Mouse (Mus musculus): Measurements from ENCODE around the gene Fgf13. TPM values are rescaled to one million over a fixed set of nuclear protein-coding genes. Genes with fewer than 3 reads are reported as not detected.
A peak's percentile ranks its signal among the peaks of the same experiment; 100 is the strongest.

Fgf13 gene
- 1.0 and 1.2 TPM in 2 replicates for polyA plus RNA-seq (2012; rRNA removed)

- DNase-seq (ENCODE audit: low read depth in 1 of 2, low spot score in 2 of 2), result peak in 1 of 2 experiments; percentile 10
- 23% methylated on average over 43 of the region's 47 CpGs for WGBS
Measured at GRCm38 (mm10) chrX:59567695-59568431, at the start of gene Fgf13. Gene Fgf13, minus strand, starts transcription at chrX:59568071.

GRCm38 (mm10) chrX:59606535-59606934, 38.7 kb upstream of the Fgf13 start:
- no peak for DNase-seq (ENCODE audit: low read depth in 1 of 2, low spot score in 2 of 2)
- Histone ChIP-seq H3K36me3 (ENCODE audit: control insufficient read depth, insufficient read depth, low read length) (no peaks in the 10 kb centered on the region), H3K27ac (ENCODE audit: insufficient read depth, low read length) (no peak overlapping the region), H3K27me3 (ENCODE audit: control insufficient read depth, insufficient read depth, low read length) (no peaks in the 10 kb centered on the region), H3K4me1 (ENCODE audit: control insufficient read depth, insufficient read depth, insufficient read length) (no peaks in the 10 kb centered on the region), H3K4me3 (ENCODE audit: extremely low read depth, insufficient read depth, insufficient read length) (no peak overlapping the region)
- TF ChIP-seq POLR2A (IDR thresholded peaks at IDR 0.05; ENCODE audit: low read depth, low read length), result no peak
- no peak for TF ChIP-seq CTCF (IDR thresholded peaks at IDR 0.05; ENCODE audit: extremely low read depth, insufficient read depth, insufficient read length, insufficient replicate concordance)
- WGBS, result 63% methylated on average over 1 of the region's 1 CpGs

More at GRCm38 (mm10) chrX:59567695-59568431, at the start of gene Fgf13:
- Histone ChIP-seq H3K4me3 (ENCODE audit: extremely low read depth, insufficient read depth, insufficient read length) (peak within 1 kb of the TSS; percentile 62), H3K27ac (ENCODE audit: insufficient read depth, low read length) (peak within 1 kb of the TSS; percentile 32), H3K27me3 (ENCODE audit: control insufficient read depth, insufficient read depth, low read length) (no peaks in the 10 kb centered on the region), H3K4me1 (ENCODE audit: control insufficient read depth, insufficient read depth, insufficient read length) (peaks cover 3% of the 10 kb centered on the region; the same call in 1 of the 2 replicates), H3K36me3 (ENCODE audit: control insufficient read depth, insufficient read depth, low read length) (no peaks in the 10 kb centered on the region)
- no peak for TF ChIP-seq CTCF (IDR thresholded peaks at IDR 0.05; ENCODE audit: extremely low read depth, insufficient read depth, insufficient read length, insufficient replicate concordance)
- no peak for TF ChIP-seq POLR2A (IDR thresholded peaks at IDR 0.05; ENCODE audit: low read depth, low read length)

- no peaks in the 10 kb centered on the region for H3K36me3 ChIP-seq (ENCODE audit: control insufficient read depth, insufficient read depth, low read length)
- no peak overlapping the region; the same call in 1 of the 2 replicates for H3K4me3 ChIP-seq (ENCODE audit: extremely low read depth, insufficient read depth, insufficient read length)
- DNase-seq (ENCODE audit: low read depth in 1 of 2, low spot score in 2 of 2), result peak in 1 of 2 experiments; percentile 30
- TF ChIP-seq POLR2A (IDR thresholded peaks at IDR 0.05; ENCODE audit: low read depth, low read length) (no peak), CTCF (IDR thresholded peaks at IDR 0.05; ENCODE audit: extremely low read depth, insufficient read depth, insufficient read length, insufficient replicate concordance) (no peak)
- 19% methylated on average over 5 of the region's 5 CpGs for WGBS
- peak overlapping the region; percentile 80 for H3K27ac ChIP-seq (ENCODE audit: insufficient read depth, low read length)
- no peaks in the 10 kb centered on the region for H3K27me3 ChIP-seq (ENCODE audit: control insufficient read depth, insufficient read depth, low read length)
- peaks cover 3% of the 10 kb centered on the region for H3K4me1 ChIP-seq (ENCODE audit: control insufficient read depth, insufficient read depth, insufficient read length)
Measured at GRCm38 (mm10) chrX:59589050-59589449, 21.2 kb upstream of the Fgf13 start.

- Histone ChIP-seq H3K27me3 (ENCODE audit: control insufficient read depth, insufficient read depth, low read length) (no peaks in the 10 kb centered on the region), H3K27ac (ENCODE audit: insufficient read depth, low read length) (peak overlapping the region; percentile 35; the same call in 1 of the 2 replicates), H3K36me3 (ENCODE audit: control insufficient read depth, insufficient read depth, low read length) (no peaks in the 10 kb centered on the region), H3K4me3 (ENCODE audit: extremely low read depth, insufficient read depth, insufficient read length) (peak overlapping the region; percentile 25; the same call in 1 of the 2 replicates), H3K4me1 (ENCODE audit: control insufficient read depth, insufficient read depth, insufficient read length) (peaks cover 3% of the 10 kb centered on the region; the same call in 1 of the 2 replicates)
- 51% methylated on average over 11 of the region's 11 CpGs for whole genome bisulfite sequencing
- DNase-seq (ENCODE audit: low read depth in 1 of 2, low spot score in 2 of 2), result no peak
- TF ChIP-seq POLR2A (IDR thresholded peaks at IDR 0.05; ENCODE audit: low read depth, low read length) (no peak), CTCF (IDR thresholded peaks at IDR 0.05; ENCODE audit: extremely low read depth, insufficient read depth, insufficient read length, insufficient replicate concordance) (no peak)
Measured at GRCm38 (mm10) chrX:59585508-59586186, 17.8 kb upstream of the Fgf13 start.

GRCm38 (mm10) chrX:59584034-59584433, 16.2 kb upstream of the Fgf13 start:
- Histone ChIP-seq H3K4me3 (ENCODE audit: extremely low read depth, insufficient read depth, insufficient read length) (no peak overlapping the region), H3K4me1 (ENCODE audit: control insufficient read depth, insufficient read depth, insufficient read length) (peaks cover 3% of the 10 kb centered on the region; the same call in 1 of the 2 replicates), H3K27me3 (ENCODE audit: control insufficient read depth, insufficient read depth, low read length) (no peaks in the 10 kb centered on the region), H3K36me3 (ENCODE audit: control insufficient read depth, insufficient read depth, low read length) (no peaks in the 10 kb centered on the region), H3K27ac (ENCODE audit: insufficient read depth, low read length) (no peak overlapping the region)
- DNase-seq (ENCODE audit: low read depth in 1 of 2, low spot score in 2 of 2), result no peak
- TF ChIP-seq POLR2A (IDR thresholded peaks at IDR 0.05; ENCODE audit: low read depth, low read length), result no peak
- no peak for TF ChIP-seq CTCF (IDR thresholded peaks at IDR 0.05; ENCODE audit: extremely low read depth, insufficient read depth, insufficient read length, insufficient replicate concordance)

GRCm38 (mm10) chrX:59566826-59567694, 811 bp downstream of the Fgf13 start:
- Histone ChIP-seq H3K4me1 (ENCODE audit: control insufficient read depth, insufficient read depth, insufficient read length) (peaks cover 3% of the 10 kb centered on the region; the same call in 1 of the 2 replicates), H3K36me3 (ENCODE audit: control insufficient read depth, insufficient read depth, low read length) (no peaks in the 10 kb centered on the region), H3K4me3 (ENCODE audit: extremely low read depth, insufficient read depth, insufficient read length) (peak overlapping the region; percentile 62), H3K27ac (ENCODE audit: insufficient read depth, low read length) (peak overlapping the region; percentile 32; the same call in 1 of the 2 replicates), H3K27me3 (ENCODE audit: control insufficient read depth, insufficient read depth, low read length) (no peaks in the 10 kb centered on the region)
- TF ChIP-seq CTCF (IDR thresholded peaks at IDR 0.05; ENCODE audit: extremely low read depth, insufficient read depth, insufficient read length, insufficient replicate concordance), result no peak
- no peak for TF ChIP-seq POLR2A (IDR thresholded peaks at IDR 0.05; ENCODE audit: low read depth, low read length)
- peak in 1 of 2 experiments; percentile 9 for DNase-seq (ENCODE audit: low read depth in 1 of 2, low spot score in 2 of 2)
- 22% methylated on average over 74 of the region's 75 CpGs for WGBS
